Mouse (Mus musculus) cerebellum, adult (tissue): ENCODE measurements at regions not wholly inside any gene's neighbourhood (a gene's known extent, or its start where the extent isn't known, plus 50 kb on each side); places are given as distances from the start of the nearest gene placed in this dataset.

Source experiments
- ATAC-seq: cut with Nextera tagmentation; 2 replicates; pipeline ENCODE4 v1.9.2; 2017; ENCODE audit warnings: mild to moderate bottlenecking, moderate library complexity, mixed read lengths; ENCODE audit not compliant: insufficient number of reproducible peaks, low FRiP score, low TSS enrichment

DNA sequence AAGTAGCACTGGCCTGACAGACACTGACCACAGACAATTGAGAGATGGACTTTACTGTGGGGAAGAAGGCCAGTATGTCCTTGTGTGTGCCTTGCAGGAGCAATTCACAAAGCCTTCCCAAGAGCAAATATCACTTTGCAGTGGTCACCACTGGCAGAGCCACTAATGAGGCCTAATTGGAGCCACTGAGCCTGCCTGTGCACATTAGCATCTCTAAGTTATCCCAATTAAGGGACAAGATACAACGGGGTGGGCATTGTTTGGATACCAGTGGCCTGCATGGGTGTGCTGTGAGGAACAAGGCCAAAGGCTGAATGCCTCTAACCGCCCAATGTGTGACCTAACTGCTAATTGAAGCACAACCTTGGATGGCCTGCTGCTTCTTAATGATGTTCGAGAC lies 433.4 kb upstream of the Ptbp2 start:
- ATAC-seq, result no peak

DNA sequence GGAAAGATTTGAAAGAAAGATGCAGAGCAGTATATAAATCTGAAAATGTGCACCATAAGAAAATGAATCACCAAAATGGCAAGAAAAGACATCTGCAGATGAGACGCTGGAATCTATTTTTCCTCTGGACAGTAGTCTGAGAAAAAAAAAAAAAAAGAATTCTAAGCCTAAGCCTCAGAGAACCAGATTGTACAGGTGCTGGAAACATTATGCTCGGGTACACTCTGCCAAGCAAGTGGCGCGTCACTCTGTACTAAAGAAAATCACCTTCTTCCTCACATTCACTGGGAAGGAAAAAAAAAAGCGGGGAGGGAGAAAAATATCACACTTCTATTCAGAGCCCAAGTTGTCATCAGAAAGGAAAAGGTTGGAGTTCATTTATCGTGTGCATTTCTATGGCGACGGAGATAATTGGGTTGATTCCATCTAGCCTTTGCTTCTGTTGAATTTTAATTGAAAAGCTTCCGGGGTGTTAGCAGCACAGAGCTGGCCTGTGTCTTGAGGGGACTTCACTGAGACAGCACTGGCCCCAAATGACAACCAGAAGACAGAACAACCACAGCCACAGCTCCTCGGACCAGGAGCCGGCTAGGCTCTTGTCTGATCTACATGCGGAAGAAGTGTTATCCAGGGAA lies 430.5 kb upstream of the Ptbp2 start:
- no peak for ATAC-seq

DNA sequence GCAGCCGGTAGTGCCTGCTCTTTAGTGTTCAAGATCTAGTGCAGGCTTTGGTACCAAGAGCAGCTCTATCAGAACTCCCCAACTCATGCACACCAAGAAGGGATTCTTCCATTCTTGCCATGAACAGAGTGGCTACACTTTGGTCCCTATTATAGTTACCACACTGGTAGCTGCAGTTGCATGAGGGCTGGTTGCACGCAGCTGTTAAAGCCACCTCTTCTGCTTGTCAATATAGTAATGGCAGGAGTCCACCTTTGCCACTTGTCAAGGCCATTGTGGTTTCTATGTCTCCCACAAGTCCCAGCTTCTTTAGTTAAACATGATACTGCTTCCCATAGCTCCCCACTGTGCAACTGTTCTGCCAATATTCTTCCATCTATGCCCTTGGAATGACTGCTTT lies 415.1 kb upstream of the Ptbp2 start:
- no peak for ATAC-seq

DNA sequence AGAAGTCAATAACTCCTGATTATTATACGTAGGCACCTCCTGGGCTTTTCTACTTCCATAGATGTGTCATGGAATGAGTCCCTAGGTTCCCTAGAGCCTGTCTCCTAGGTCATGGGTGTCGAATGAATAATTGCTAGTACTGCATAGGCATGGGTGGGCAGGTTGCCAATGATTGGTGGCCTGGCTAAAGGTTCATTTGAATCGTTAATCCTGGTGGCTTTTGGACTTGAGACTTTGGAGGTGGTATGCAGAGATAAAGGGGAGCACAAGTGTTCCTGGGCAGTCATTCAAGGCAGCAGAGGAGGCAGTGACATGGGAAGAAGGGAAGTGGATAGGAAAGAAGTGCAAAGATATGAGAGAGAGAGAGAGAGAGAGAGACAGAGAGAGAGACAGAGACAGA lies 410.2 kb upstream of the Ptbp2 start:
- no peak for ATAC-seq

DNA sequence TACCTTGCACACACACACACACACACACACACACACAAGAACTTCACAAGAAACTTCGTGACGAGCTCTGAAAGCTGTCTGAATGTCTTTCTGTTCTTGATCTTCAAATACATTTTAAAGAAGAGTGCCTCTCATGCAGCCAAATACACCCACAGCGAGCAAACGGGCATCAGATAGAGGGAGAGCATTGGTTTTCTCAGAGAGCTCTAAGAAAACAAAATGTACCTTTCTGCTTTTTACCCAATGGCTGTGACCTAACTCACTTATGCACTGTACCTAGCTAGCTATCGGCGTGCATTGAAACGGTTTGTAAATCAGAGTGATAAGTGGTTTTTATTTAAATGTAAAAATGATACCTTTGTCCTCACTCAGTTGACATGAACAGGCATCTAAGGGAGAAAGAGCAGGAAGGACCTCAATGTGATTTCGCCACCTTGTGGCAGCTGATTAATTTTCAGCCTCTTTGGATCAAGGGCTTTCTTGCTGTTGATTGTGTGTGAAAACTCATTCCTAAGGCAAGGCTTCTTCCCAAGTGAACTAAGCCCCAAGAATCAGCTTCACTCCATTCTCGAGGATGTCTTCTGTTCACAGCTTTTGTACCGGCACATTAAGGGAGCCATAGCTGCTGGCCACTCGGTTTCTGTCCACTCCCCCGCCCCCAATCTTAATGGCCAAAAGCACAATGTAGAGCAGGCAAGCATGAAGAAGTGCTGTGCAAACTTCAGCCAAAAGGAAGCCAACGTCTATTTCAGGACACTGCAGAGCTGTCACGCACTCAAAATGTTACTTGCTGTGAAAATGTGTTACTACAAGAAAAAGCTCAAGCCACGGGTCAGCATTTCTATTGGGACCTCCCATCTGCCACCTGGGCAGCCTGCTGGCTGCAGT lies 408.4 kb upstream of the Ptbp2 start:
- peak; percentile 87 for ATAC-seq

DNA sequence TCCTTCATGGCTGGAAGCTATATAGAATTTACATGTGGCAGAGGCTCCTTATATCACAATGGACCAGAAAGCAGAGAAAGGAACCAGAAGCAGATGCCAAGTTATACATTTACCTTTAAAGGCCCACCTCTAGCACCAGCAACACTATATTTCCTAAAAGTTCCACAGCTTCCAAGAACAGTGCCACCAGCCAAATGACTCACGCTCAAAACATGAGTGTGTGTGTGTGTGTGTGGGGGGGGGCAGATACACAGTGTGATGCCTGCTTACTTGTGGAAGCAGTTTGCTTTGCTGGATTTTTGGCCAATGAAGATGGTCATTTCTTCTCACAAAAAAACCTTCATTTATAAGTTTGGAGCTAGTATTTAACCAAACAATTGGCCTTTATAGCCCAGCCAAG lies 405.3 kb upstream of the Ptbp2 start:
- no peak for ATAC-seq

DNA sequence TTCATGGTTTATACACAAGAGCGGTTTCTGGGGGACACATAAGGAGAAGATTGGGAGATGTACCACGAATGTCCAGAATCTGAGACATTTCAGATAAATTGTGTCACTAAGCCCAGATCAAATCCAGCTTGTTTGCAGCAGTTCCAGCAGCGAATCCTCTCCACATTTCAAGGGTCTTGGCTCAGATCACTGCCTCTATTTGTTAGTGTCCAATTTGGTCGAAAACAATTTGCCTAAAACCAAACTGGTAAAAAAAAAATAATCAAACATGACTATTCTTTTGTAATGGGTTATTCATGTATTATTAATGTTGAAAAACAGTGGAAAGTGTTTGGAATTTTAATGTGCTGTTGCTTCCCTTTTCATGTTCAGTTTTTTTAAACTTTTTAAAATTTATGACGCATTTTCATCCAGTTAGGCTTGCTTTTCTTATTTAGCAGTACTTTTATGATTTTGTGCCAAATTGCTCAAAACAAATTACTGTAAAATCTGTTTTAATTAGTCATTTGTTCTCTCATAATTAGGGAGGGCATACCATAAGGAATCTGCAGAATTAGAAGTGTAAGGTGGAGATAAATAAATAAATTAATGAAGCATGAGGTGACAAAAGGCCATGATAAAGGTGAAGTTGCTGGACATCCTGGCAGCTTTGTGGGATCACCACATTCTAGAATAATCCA lies 396.8 kb upstream of the Ptbp2 start:
- ATAC-seq, result no peak

DNA sequence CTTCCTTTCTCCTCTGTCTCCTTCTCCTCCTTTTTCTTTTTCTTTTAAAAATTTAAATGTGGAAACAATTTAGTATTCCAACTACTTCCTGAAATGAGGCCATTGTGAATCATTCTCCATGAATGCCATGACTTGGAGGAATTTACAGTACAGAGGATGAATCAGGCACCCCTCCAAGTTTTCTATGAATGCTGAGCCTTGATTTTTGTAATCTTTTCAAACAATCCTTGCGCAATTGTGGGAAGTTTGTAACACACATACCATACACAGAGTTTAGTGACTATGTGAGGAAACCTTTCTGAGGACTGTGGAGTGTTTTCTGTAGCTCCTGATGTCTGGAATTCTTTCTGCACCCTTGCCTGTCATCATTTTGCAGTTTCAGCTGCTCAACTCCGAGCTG lies 391.4 kb upstream of the Ptbp2 start:
- no peak for ATAC-seq
